Mouse (Mus musculus) hindbrain, embryonic 13.5 days (tissue): ENCODE results near the gene Lin7c. TPM values are rescaled to one million over a fixed set of nuclear protein-coding genes. Genes with fewer than 3 reads are reported as not detected.

Experiments used
- ATAC-seq: fragments of 200-750 bp; cut with Nextera tagmentation; 2 replicates; pipeline ENCODE4 v1.8.0; 2017; ENCODE audit warnings: moderate TSS enrichment; ENCODE audit not compliant: low FRiP score
- H3K27ac ChIP-seq: fragments of 300-500 bp; sonication (generic); 2 replicates; pipeline ENCODE4 v1.5.1; 2015; ENCODE audit warnings: inconsistent platforms, mild to moderate bottlenecking, moderate library complexity
- H3K27me3 ChIP-seq: fragments of 300-500 bp; sonication (generic); 2 replicates; pipeline ENCODE4 v1.6.1; 2015; ENCODE audit warnings: mild to moderate bottlenecking, inconsistent platforms
- H3K36me3 ChIP-seq: fragments of 300-500 bp; sonication (generic); 2 replicates; pipeline ENCODE4 v1.6.1; 2015; ENCODE audit warnings: mild to moderate bottlenecking, inconsistent platforms
- H3K4me1 ChIP-seq: fragments of 300-500 bp; sonication (generic); replicated peaks from 2 replicates; pipeline ENCODE4 v1.6.1; 2015; ENCODE audit warnings: inconsistent platforms
- H3K4me2 ChIP-seq: fragments of 300-500 bp; sonication (generic); 2 replicates; pipeline ENCODE4 v1.6.1; 2015; ENCODE audit warnings: inconsistent platforms, mild to moderate bottlenecking, moderate library complexity
- H3K4me3 ChIP-seq: fragments of 300-500 bp; sonication (generic); 2 replicates; pipeline ENCODE4 v1.5.1; 2015; ENCODE audit warnings: mild to moderate bottlenecking, inconsistent platforms
- H3K9ac ChIP-seq: fragments of 300-500 bp; sonication (generic); 2 replicates; pipeline ENCODE4 v1.6.1; 2015; ENCODE audit warnings: mild to moderate bottlenecking, inconsistent platforms
- H3K9me3 ChIP-seq: fragments of 300-500 bp; sonication (generic); 2 replicates; pipeline ENCODE4 v1.6.1; 2016; ENCODE audit warnings: inconsistent platforms
- WGBS: fragments of 180-500 bp; shearing (Covaris S2); methylation state at CpG from one replicate; pipeline ENCODE4 v1.1.7; 2015; 5-methylcytosine and 5-hydroxymethylcytosine counted together
- polyA plus RNA-seq: library from polyadenylated mRNA; unstranded; fragments of >200 nt; fragmentation: Nextera tagmentation; extraction: Ambion mirVana; gene quantifications from 2 replicates; pipeline ENCODE4 v1.2.1, GENCODE M21; 2015

The Lin7c gene
- polyA plus RNA-seq, 1 experiment from 2014 or later: 176 TPM

DNA sequence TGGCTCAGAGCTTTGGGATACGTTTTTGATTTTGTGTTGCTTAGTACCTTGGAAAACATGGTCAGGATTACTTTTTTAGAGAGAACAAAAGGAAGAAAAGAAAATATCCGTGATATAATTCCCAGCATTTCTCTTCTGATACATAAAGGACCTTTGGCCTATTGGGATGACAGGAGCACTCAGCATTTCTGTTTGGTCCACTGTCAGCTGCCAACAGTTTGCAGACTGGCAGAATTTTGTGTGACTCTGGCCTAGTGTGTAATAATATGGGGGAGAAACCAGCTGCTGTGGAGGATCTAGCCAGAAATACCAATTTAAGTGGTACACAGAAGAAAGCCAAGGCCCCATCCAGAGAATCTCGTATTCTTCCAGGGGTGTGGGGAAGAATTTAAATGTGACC is 59.7 kb downstream of the Lin7c start:
- no peak for ATAC-seq
- peak overlapping the region; percentile 46; the same call in 1 of the 2 replicates for H3K27ac ChIP-seq
- H3K9ac ChIP-seq: no peak overlapping the region
- no peak overlapping the region for H3K4me2 ChIP-seq
- peaks cover 38% of the 10 kb centered on the region for H3K4me1 ChIP-seq
- WGBS: 70% methylated on average over 3 of the region's 3 CpGs
- H3K9me3 ChIP-seq: no peaks in the 10 kb centered on the region
- no peaks in the 10 kb centered on the region for H3K36me3 ChIP-seq
- H3K27me3 ChIP-seq: no peaks in the 10 kb centered on the region
- H3K4me3 ChIP-seq: no peak overlapping the region

Other genes with a start within 250 kb of the Lin7c start
- gene Bdnf, start 216.2 kb upstream of the Lin7c start, polyA plus RNA-seq: 3.6 and 4.0 TPM in 2 replicates
- 9.5 and 10.5 TPM in 2 replicates for gene Lgr4, start 26.8 kb downstream of the Lin7c start, polyA plus RNA-seq
- gene Ccdc34, start 127.0 kb downstream of the Lin7c start, polyA plus RNA-seq: 37.8 and 39.6 TPM in 2 replicates